Mouse (Mus musculus) CH12.LX (cell line): ENCODE measurements around the gene Gm11492. TPM values are rescaled to one million over a fixed set of nuclear protein-coding genes. Genes with fewer than 3 reads are reported as not detected.

Source experiments
- DNase-seq: peaks from one replicate; pipeline ENCODE4 v3.0.0-alpha.2; 2013; ENCODE audit errors: extremely low read depth
- H3K27ac ChIP-seq: 2 replicates; pipeline ENCODE4 v1.5.1; 2012; ENCODE audit warnings: low read depth, mild to moderate bottlenecking, control low read depth, moderate library complexity; ENCODE audit not compliant: insufficient read depth
- H3K27me3 ChIP-seq: replicated peaks from 2 replicates; pipeline ENCODE3; 2012; ENCODE audit warnings: inconsistent platforms
- H3K36me3 ChIP-seq, 2 experiments: replicated peaks in 1 of 2; 2 replicates each; pipeline versions ENCODE3 to v1.6.1; 2012; ENCODE audit warnings: inconsistent platforms in 1 of 2, low read length in 1 of 2, mild to moderate bottlenecking in 1 of 2, mixed read lengths in 1 of 2, moderate library complexity in 1 of 2; ENCODE audit not compliant: control insufficient read depth in 1 of 2, insufficient read depth in 1 of 2
- H3K4me1 ChIP-seq, 2 experiments: 2 replicates each; pipeline ENCODE4 v1.6.1; 2012; ENCODE audit warnings: inconsistent platforms in 1 of 2, moderate library complexity in 1 of 2; ENCODE audit not compliant: insufficient read depth in 2 of 2, control insufficient read depth in 1 of 2
- H3K4me2 ChIP-seq: 2 replicates; pipeline ENCODE4 v1.6.1; 2012; ENCODE audit warnings: low read depth, mild to moderate bottlenecking, control low read depth; ENCODE audit not compliant: poor library complexity, insufficient read depth, severe bottlenecking
- H3K4me3 ChIP-seq, 3 experiments: fragments of 150-350 bp in 1 of 3; sonication (generic) in 1 of 3; replicated peaks in 1 of 3; 2 replicates each; pipeline versions ENCODE3 to v1.5.1; 2011 to 2012; ENCODE audit warnings: low read depth in 2 of 3, low read length in 2 of 3, mild to moderate bottlenecking in 2 of 3, moderate library complexity in 2 of 3, control low read depth in 1 of 3, improper control_type of control experiment in 1 of 3, inconsistent platforms in 1 of 3, mixed read lengths in 1 of 3; ENCODE audit not compliant: poor library complexity in 1 of 3
- H3K79me2 ChIP-seq: replicated peaks from 2 replicates; pipeline ENCODE4 v1.6.1; 2012; ENCODE audit warnings: mild to moderate bottlenecking, moderate library complexity; ENCODE audit not compliant: control insufficient read depth, poor library complexity, insufficient read depth, severe bottlenecking; ENCODE audit errors: extremely low read depth
- H3K9ac ChIP-seq: 2 replicates; pipeline ENCODE4 v1.6.1; 2012; ENCODE audit warnings: low read depth, mild to moderate bottlenecking, control low read depth, moderate library complexity; ENCODE audit not compliant: insufficient read depth
- H3K9me3 ChIP-seq: replicated peaks from 2 replicates; pipeline ENCODE3; 2012; ENCODE audit warnings: low read length, inconsistent platforms, mixed read lengths
- CHD2 ChIP-seq: IDR thresholded peaks from 2 replicates; pipeline ENCODE4 v1.6.1; 2011; ENCODE audit warnings: low read length, improper control_type of control experiment
- EP300 ChIP-seq: IDR thresholded peaks from 2 replicates; pipeline ENCODE4 v1.6.1; 2011; ENCODE audit warnings: low read length, improper control_type of control experiment
- ETS1 ChIP-seq: conservative IDR thresholded peaks from 2 replicates; pipeline ENCODE4 v1.6.1; 2012; ENCODE audit warnings: low read depth, mild to moderate bottlenecking, inconsistent platforms, low read length, improper control_type of control experiment, moderate library complexity
- HCFC1 ChIP-seq: IDR thresholded peaks from 2 replicates; pipeline ENCODE4 v1.6.1; 2012; ENCODE audit warnings: low read depth, mild to moderate bottlenecking, inconsistent platforms, low read length, improper control_type of control experiment
- IRF4 ChIP-seq: IDR thresholded peaks from 2 replicates; pipeline ENCODE4 v1.6.1; 2014; ENCODE audit warnings: low read depth, mild to moderate bottlenecking, inconsistent platforms, low read length, improper control_type of control experiment
- JUND ChIP-seq: conservative IDR thresholded peaks from 2 replicates; pipeline ENCODE4 v1.6.1; 2011; ENCODE audit warnings: low read depth, low read length, improper control_type of control experiment
- MAX ChIP-seq: IDR thresholded peaks from 2 replicates; pipeline ENCODE4 v1.6.1; 2011; ENCODE audit warnings: low read length, improper control_type of control experiment
- MEF2A ChIP-seq: IDR thresholded peaks from 2 replicates; pipeline ENCODE4 v1.6.1; 2014; ENCODE audit warnings: low read depth, mild to moderate bottlenecking, inconsistent platforms, low read length, improper control_type of control experiment, borderline replicate concordance
- NELFE ChIP-seq: IDR thresholded peaks from 2 replicates; pipeline ENCODE4 v1.6.1; 2011; ENCODE audit warnings: low read depth, low read length, improper control_type of control experiment
- NRF1 ChIP-seq: IDR thresholded peaks from 2 replicates; pipeline ENCODE4 v1.6.1; 2014; ENCODE audit warnings: low read depth, mild to moderate bottlenecking, inconsistent platforms, low read length, improper control_type of control experiment, moderate library complexity
- PAX5 ChIP-seq: IDR thresholded peaks from 2 replicates; pipeline ENCODE4 v1.6.1; 2012; ENCODE audit warnings: low read length, inconsistent platforms, mixed read lengths
- SIN3A ChIP-seq: IDR thresholded peaks from 2 replicates; pipeline ENCODE4 v1.6.1; 2012; ENCODE audit warnings: low read length, improper control_type of control experiment, inconsistent platforms
- UBTF ChIP-seq: IDR thresholded peaks from 2 replicates; pipeline ENCODE4 v1.6.1; 2012; ENCODE audit warnings: low read depth, mild to moderate bottlenecking, inconsistent platforms, low read length, improper control_type of control experiment, moderate library complexity
- USF1 ChIP-seq: IDR thresholded peaks from 2 replicates; pipeline ENCODE4 v1.6.1; 2014; ENCODE audit warnings: low read depth, mild to moderate bottlenecking, inconsistent platforms, low read length, improper control_type of control experiment
- ZC3H11A ChIP-seq: IDR thresholded peaks from 2 replicates; pipeline ENCODE4 v1.6.1; 2012; ENCODE audit warnings: low read depth, mild to moderate bottlenecking, inconsistent platforms, low read length, improper control_type of control experiment
- ZMIZ1 ChIP-seq: IDR thresholded peaks from 2 replicates; pipeline ENCODE4 v1.6.1; 2012; ENCODE audit warnings: low read depth, mild to moderate bottlenecking, inconsistent platforms, low read length, improper control_type of control experiment
- dilution Hi-C: fragments of 300-500 bp; cut with MboI; formaldehyde crosslinking; loops from 2 replicates; pipeline ENCODE4 v1.14.3; 2020; ENCODE audit warnings: low sequenced_read_pairs; ENCODE audit not compliant: extremely low pct_unique_long_range_greater_than_20kb, extremely low pct_ligation_motif_present
- in situ Hi-C: fragments of 300-500 bp; cut with MboI; formaldehyde crosslinking; loops from 3 replicates; pipeline ENCODE4 v1.14.3; 2019; ENCODE audit warnings: low sequenced_read_pairs, low pct_ligation_motif_present, low pct_unique_long_range_greater_than_20kb, mixed read lengths
- polyA plus RNA-seq: library from polyadenylated mRNA; unstranded; fragments of >175 nt; gene quantifications from 2 replicates; pipeline ENCODE4 v1.2.1, GENCODE M21; 2012; ENCODE audit warnings: low read depth; ENCODE audit not compliant: insufficient read length
- total RNA-seq, 2 experiments: library from RNA; depleted of rRNA; stranded (reverse); fragments of 300-350 nt in 1 of 2; fragments of >200 nt in 1 of 2; gene quantifications; 2 replicates each; pipeline ENCODE4 v1.2.3; 2012 to 2014

The Gm11492 gene
- total and polyA plus RNA-seq, 3 experiments: not detected

DNA sequence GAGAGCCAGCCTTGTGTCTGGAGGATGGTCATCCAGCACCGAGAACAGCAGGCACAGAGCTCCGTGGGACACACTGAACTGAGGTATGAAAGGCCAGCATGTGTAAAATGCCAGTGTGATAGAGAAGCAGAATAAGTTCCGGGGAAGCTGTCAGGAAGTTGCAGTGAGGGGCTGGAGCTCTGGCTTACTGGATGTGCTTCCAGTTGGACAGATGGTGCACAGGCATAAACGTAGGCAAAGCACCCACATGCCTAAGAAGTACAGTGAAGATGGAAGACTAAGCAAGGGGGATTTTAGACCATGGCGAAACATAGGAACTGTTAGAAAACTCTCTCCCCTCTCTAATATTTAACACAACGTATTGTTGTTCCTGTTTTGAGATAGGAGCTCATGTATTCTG, 5.2 kb upstream of the Gm11492 start:
- dilution Hi-C loops (no loop called here), in situ Hi-C loops (no loop called here)
- no peak for TF ChIP-seq HCFC1
- TF ChIP-seq ZMIZ1: no peak
- TF ChIP-seq MAX: no peak
- TF ChIP-seq ZC3H11A: no peak
- no peak for TF ChIP-seq MEF2A
- TF ChIP-seq CHD2: no peak
- Histone ChIP-seq H3K27me3 (peaks cover 2% of the 10 kb centered on the region), H3K4me2 (no peak overlapping the region), H3K4me3 (no peak overlapping the region), H3K36me3 (no peaks in the 10 kb centered on the region), H3K27ac (no peak overlapping the region), H3K9me3 (no peaks in the 10 kb centered on the region), H3K9ac (no peak overlapping the region), H3K79me2 (no peaks in the 10 kb centered on the region), H3K4me1 (no peaks in the 10 kb centered on the region)
- no peak for DNase-seq

- no peaks in the 10 kb centered on the region for H3K36me3 ChIP-seq
- DNase-seq: no peak
- TF ChIP-seq IRF4 (no peak), UBTF (no peak), EP300 (no peak), ETS1 (no peak), USF1 (no peak), NRF1 (no peak), JUND (no peak), NELFE (no peak), PAX5 (no peak), CHD2 (no peak), SIN3A (no peak)
- H3K4me3 ChIP-seq: no peak within 1 kb of the TSS
- no peaks in the 10 kb centered on the region for H3K4me1 ChIP-seq
- in situ Hi-C loops (no loop called here), dilution Hi-C loops (no loop called here)
- no peak within 1 kb of the TSS for H3K4me2 ChIP-seq
- no peak within 1 kb of the TSS for H3K9ac ChIP-seq
- no peaks in the 10 kb centered on the region for H3K79me2 ChIP-seq
- H3K27me3 ChIP-seq: peaks cover 52% of the 10 kb centered on the region
- H3K27ac ChIP-seq: no peak within 1 kb of the TSS
- H3K9me3 ChIP-seq: peaks cover 4% of the 10 kb centered on the region
Measured at GRCm38 (mm10) chr11:87568255-87568953, 2.0 kb downstream of the Gm11492 start, which contains the start of gene Sept4. TSS of gene Sept4 (plus strand) at chr11:87568903.
